Mouse (Mus musculus): ENCODE results near the gene Jmjd4. TPM values are rescaled to one million over a fixed set of nuclear protein-coding genes. Genes with fewer than 3 reads are reported as not detected.

The Jmjd4 gene
- polyA plus RNA-seq (2012; rRNA removed; ENCODE audit: low replicate concordance): 1.6 and 2.4 TPM in 2 replicates

GRCm38 (mm10) chr11:59449741-59450229 lies at the start of gene Jmjd4:
Jmjd4 (plus strand) TSS chr11:59450045.

GRCm38 (mm10) chr11:59451086-59451485 lies 1.2 kb downstream of the Jmjd4 start, which contains the start of gene Snap47:
Snap47 (minus strand) TSS chr11:59451186.

GRCm38 (mm10) chr11:59472326-59472677 lies 22.5 kb downstream of the Jmjd4 start, which contains the start of gene Zfp867:
Zfp867 (minus strand) TSS chr11:59472474.

Other genes with a start within 250 kb of the Jmjd4 start
- gene Mrpl55, start 247.6 kb upstream of the Jmjd4 start, polyA plus RNA-seq (2012; rRNA removed; ENCODE audit: low replicate concordance): 47.1 and 64.4 TPM in 2 replicates
- 9.3 and 15.0 TPM in 2 replicates for gene 2310033P09Rik, start 241.7 kb upstream of the Jmjd4 start, polyA plus RNA-seq (2012; rRNA removed; ENCODE audit: low replicate concordance)
- gene Arf1, start 221.8 kb upstream of the Jmjd4 start, polyA plus RNA-seq (2012; rRNA removed; ENCODE audit: low replicate concordance): 533 and 842 TPM in 2 replicates
- not detected in 2 replicates for gene Wnt3a, start 159.3 kb upstream of the Jmjd4 start, polyA plus RNA-seq (2012; rRNA removed; ENCODE audit: low replicate concordance)
- gene Wnt9a, start 143.1 kb upstream of the Jmjd4 start, polyA plus RNA-seq (2012; rRNA removed; ENCODE audit: low replicate concordance): 1.3 and 1.6 TPM in 2 replicates
- gene Prss38, start 74.4 kb upstream of the Jmjd4 start, polyA plus RNA-seq (2012; rRNA removed; ENCODE audit: low replicate concordance): not detected in 2 replicates
- gene Snap47, start 1.1 kb downstream of the Jmjd4 start, polyA plus RNA-seq (2012; rRNA removed; ENCODE audit: low replicate concordance): 11.9 and 12.5 TPM in 2 replicates
- 0.04 TPM in 1 of 2 replicates, not detected in the other for gene Zfp867, start 22.4 kb downstream of the Jmjd4 start, polyA plus RNA-seq (2012; rRNA removed; ENCODE audit: low replicate concordance)
- 3.0 and 5.9 TPM in 2 replicates for gene Zkscan17, start 76.7 kb downstream of the Jmjd4 start, polyA plus RNA-seq (2012; rRNA removed; ENCODE audit: low replicate concordance)
- gene Nlrp3, start 91.5 kb downstream of the Jmjd4 start, polyA plus RNA-seq (2012; rRNA removed; ENCODE audit: low replicate concordance): 0.06 and 0.09 TPM in 2 replicates
- not detected in 2 replicates for gene Olfr222, start 126.2 kb downstream of the Jmjd4 start, polyA plus RNA-seq (2012; rRNA removed; ENCODE audit: low replicate concordance)
- not detected in 2 replicates for gene Olfr223, start 143.2 kb downstream of the Jmjd4 start, polyA plus RNA-seq (2012; rRNA removed; ENCODE audit: low replicate concordance)
- gene Mprip, start 211.3 kb downstream of the Jmjd4 start, polyA plus RNA-seq (2012; rRNA removed; ENCODE audit: low replicate concordance): 56.8 and 63.8 TPM in 2 replicates